Comparison of ENCODE assay signal across 9 mouse cellular contexts in genomic region chr4:151339421-151339820, GRCm38 (mm10).
DNase-seq lines count a peak whose midpoint lies in the region; ATAC-seq lines count a peak whose summit lies in the region.
"Had no signal": no experiment of that assay in that cellular context is flagged by ENCODE, and none has a peak within 500 bp of the region (broad histone marks: within the 10 kb centered on the region; RNA-seq: fewer than 3 reads in every experiment).

No protein-coding gene starts in this region.

- intact Hi-C loops in heart, postnatal 10 days (cut with DNase I): no loop called here

- no peaks in the 10 kb centered on the region; the same call in 1 of the 2 replicates for H3K9me3 ChIP-seq in heart, embryonic 11.5 days (replicated peaks; ENCODE audit: control insufficient read depth, low read length)
- H3K9me3 ChIP-seq in midbrain, embryonic 13.5 days: no peaks in the 10 kb centered on the region
- H3K9me3 ChIP-seq: forebrain, embryonic 15.5 days had no signal

- H3K4me1 ChIP-seq in heart, embryonic 11.5 days (ENCODE audit: control insufficient read depth, insufficient read depth, low read length): peaks cover 2% of the 10 kb centered on the region; the same call in 1 of the 2 replicates
- H3K4me1 ChIP-seq in midbrain, embryonic 13.5 days (replicated peaks): peaks cover 10% of the 10 kb centered on the region
- H3K4me1 ChIP-seq: forebrain, embryonic 15.5 days had no signal

- no peak overlapping the region for H3K27ac ChIP-seq in heart, embryonic 11.5 days (ENCODE audit: low read depth, low read length)
- no peak overlapping the region for H3K27ac ChIP-seq in midbrain, embryonic 13.5 days
- H3K27ac ChIP-seq: forebrain, embryonic 15.5 days had no signal

- no peaks in the 10 kb centered on the region for H3K27me3 ChIP-seq in heart, embryonic 11.5 days (ENCODE audit: control insufficient read depth, insufficient read depth, low read length)
- H3K27me3 ChIP-seq in midbrain, embryonic 13.5 days: peaks cover 4% of the 10 kb centered on the region; the same call in 1 of the 2 replicates
- H3K27me3 ChIP-seq: forebrain, embryonic 15.5 days had no signal

- no peak overlapping the region for H3K4me2 ChIP-seq in heart, embryonic 11.5 days
- H3K4me2 ChIP-seq in midbrain, embryonic 13.5 days (replicated peaks): no peak overlapping the region
- H3K4me2 ChIP-seq: forebrain, embryonic 15.5 days had no signal

- H3K4me3 ChIP-seq in heart, embryonic 11.5 days (ENCODE audit: low read depth, low read length): no peak overlapping the region
- no peak overlapping the region for H3K4me3 ChIP-seq in midbrain, embryonic 13.5 days (replicated peaks)
- H3K4me3 ChIP-seq: forebrain, embryonic 15.5 days had no signal

- WGBS in heart, embryonic 11.5 days (ENCODE audit: insufficient replicate concordance): 69% methylated on average over 7 of the region's 7 CpGs
- WGBS in midbrain, embryonic 13.5 days: 77% methylated on average over 7 of the region's 7 CpGs

- H3K36me3 ChIP-seq in heart, embryonic 11.5 days (ENCODE audit: control insufficient read depth, insufficient read depth, low read length): no peaks in the 10 kb centered on the region
- H3K36me3 ChIP-seq in midbrain, embryonic 13.5 days: no peaks in the 10 kb centered on the region
- H3K36me3 ChIP-seq: forebrain, embryonic 15.5 days had no signal

- ATAC-seq in heart, embryonic 11.5 days (replicated peaks; ENCODE audit: insufficient number of reproducible peaks, low FRiP score, low TSS enrichment): no peak
- ATAC-seq in midbrain, embryonic 13.5 days: no peak
- ATAC-seq: forebrain, embryonic 15.5 days had no signal

- peak; percentile 15 to 18 for DNase-seq in heart, postnatal 10 days
- DNase-seq in urinary bladder, adult 2 months (ENCODE audit: low spot score): peak; percentile 27
- no peak for DNase-seq in urinary bladder, postnatal 10 days (ENCODE audit: low spot score)
- peak; percentile 23 for DNase-seq in kidney, postnatal 10 days
- peak; percentile 30 to 44 for DNase-seq in urinary bladder, postnatal 36 days (ENCODE audit: low spot score in 2 of 2)
- no peak for DNase-seq in testis, postnatal 10 days (ENCODE audit: low spot score)

- H3K9ac ChIP-seq in heart, embryonic 11.5 days (ENCODE audit: low read depth, low read length): no peak overlapping the region
- H3K9ac ChIP-seq in midbrain, embryonic 13.5 days (replicated peaks): no peak overlapping the region
- H3K9ac ChIP-seq: forebrain, embryonic 15.5 days had no signal

Comparison
In these comparisons a context has a peak if more than half of its experiments do, and no peak if none do; other contexts are left out.
1. DNase-seq: peak in heart, postnatal 10 days (2 of 2), urinary bladder, adult 2 months (single experiment), kidney, postnatal 10 days (single experiment) and urinary bladder, postnatal 36 days (2 of 2); none in urinary bladder, postnatal 10 days (single experiment) and testis, postnatal 10 days (single experiment).